Mouse (Mus musculus) testis, adult 2 months (tissue): ENCODE measurements around the gene Utp11.

ENCODE experiments used
- CTCF ChIP-seq: fragments of 200-500 bp; IDR thresholded peaks from 2 replicates; pipeline ENCODE4 v1.5.1; 2012; ENCODE audit warnings: low read depth, mild to moderate bottlenecking, inconsistent platforms, low read length, moderate library complexity; ENCODE audit not compliant: control insufficient read depth, insufficient read depth, insufficient replicate concordance
- POLR2A ChIP-seq: fragments of 200-500 bp; IDR thresholded peaks from 2 replicates; pipeline ENCODE4 v1.6.1; 2012; ENCODE audit warnings: low read depth, mild to moderate bottlenecking, inconsistent platforms, low read length, moderate library complexity; ENCODE audit not compliant: control insufficient read depth

DNA sequence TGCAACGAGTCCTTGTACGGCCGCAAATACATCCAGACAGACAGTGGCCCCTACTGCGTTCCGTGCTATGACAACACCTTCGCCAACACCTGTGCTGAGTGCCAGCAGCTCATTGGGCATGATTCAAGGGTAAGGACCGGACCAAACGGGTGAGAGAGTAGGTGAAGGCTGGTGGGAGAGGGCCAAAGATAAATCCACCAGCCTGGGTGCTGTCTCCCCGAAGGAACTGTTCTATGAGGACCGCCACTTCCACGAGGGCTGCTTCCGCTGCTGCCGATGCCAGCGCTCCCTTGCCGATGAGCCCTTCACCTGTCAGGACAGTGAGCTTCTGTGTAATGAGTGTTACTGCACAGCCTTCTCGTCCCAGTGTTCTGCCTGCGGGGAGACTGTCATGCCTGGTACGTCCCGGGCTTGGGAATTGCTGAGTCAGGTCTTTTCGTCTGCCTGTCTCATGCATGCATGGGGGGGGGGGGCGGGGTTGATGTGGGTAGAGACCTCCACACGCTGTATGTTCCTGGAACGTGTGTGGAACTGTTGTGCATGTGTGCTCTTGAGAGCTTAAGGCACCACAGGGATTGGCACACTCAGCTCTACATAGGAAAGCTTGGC is 12.4 kb upstream of the Utp11 start:
- no peak for TF ChIP-seq CTCF
- TF ChIP-seq POLR2A = no peak
